Mouse (Mus musculus): ENCODE measurements around the gene Uvssa. TPM values are rescaled to one million over a fixed set of nuclear protein-coding genes. Genes with fewer than 3 reads are reported as not detected.

Uvssa gene
- polyA plus RNA-seq, 1 experiment from 2014 or later = 6.5 TPM

DNA sequence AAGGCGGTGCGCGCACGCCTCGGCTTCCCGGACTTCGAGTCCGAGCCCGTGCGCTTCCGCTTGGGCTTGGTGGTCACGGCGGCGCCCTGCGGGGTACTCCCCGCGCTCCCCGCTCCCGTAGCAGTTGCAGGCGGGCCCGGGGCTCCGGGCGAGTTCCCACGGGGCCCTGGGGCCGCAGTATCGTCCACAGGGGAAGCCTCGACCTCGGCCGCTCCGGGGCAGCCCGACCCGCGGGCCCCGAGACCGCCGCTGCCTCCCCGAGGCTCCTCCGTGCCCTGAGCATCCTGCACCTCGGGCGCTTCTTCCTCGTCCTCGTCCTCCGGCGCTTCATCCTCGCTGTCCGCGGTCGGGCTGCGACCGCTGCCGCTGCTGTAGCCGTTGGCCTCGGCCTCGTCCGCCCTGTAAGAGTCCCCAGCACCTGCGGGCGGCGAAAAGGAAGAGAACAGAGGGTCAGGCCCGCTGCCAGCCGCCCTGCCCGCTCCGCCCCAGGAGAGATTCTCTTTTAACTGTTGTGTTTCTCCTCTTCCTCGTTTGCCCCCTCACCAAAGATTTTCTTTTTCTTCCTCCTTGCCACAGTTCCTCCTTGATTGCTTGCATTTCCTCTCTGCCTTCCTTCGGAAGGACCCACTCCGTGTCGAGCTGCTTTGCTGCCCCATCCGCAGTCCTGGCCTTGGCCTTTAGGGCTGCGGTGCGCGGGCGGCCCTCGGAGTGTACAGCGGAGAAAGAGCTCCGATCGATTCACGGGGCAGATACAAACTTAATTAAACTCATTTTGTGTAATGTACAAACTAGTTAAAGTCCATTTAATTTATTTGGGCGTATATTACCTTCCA, 53.0 kb downstream of the Uvssa start:
- peak overlapping the region; percentile 22 for H3K4me3 ChIP-seq (ENCODE audit: low read depth, low read length)
- no peak for ATAC-seq (ENCODE audit: insufficient read depth, low FRiP score, low TSS enrichment)
- peak overlapping the region; percentile 35 for H3K4me2 ChIP-seq (ENCODE audit: low read depth)
- DNase-seq (ENCODE audit: low spot score) = peak; percentile 34
- H3K9ac ChIP-seq (ENCODE audit: low read length) = no peak overlapping the region
- H3K27ac ChIP-seq (ENCODE audit: low read depth, low read length) = no peak overlapping the region
- H3K36me3 ChIP-seq (ENCODE audit: control insufficient read depth, insufficient read depth, low read length) = no peaks in the 10 kb centered on the region
- H3K4me1 ChIP-seq (ENCODE audit: control insufficient read depth, insufficient read depth, low read length) = peaks cover 17% of the 10 kb centered on the region
- H3K27me3 ChIP-seq (ENCODE audit: control insufficient read depth, insufficient read depth, low read length) = peaks cover 88% of the 10 kb centered on the region
- under 1% methylated on average over 77 of the region's 77 CpGs for WGBS
- no peaks in the 10 kb centered on the region for H3K9me3 ChIP-seq (ENCODE audit: control insufficient read depth, low read length)

DNA sequence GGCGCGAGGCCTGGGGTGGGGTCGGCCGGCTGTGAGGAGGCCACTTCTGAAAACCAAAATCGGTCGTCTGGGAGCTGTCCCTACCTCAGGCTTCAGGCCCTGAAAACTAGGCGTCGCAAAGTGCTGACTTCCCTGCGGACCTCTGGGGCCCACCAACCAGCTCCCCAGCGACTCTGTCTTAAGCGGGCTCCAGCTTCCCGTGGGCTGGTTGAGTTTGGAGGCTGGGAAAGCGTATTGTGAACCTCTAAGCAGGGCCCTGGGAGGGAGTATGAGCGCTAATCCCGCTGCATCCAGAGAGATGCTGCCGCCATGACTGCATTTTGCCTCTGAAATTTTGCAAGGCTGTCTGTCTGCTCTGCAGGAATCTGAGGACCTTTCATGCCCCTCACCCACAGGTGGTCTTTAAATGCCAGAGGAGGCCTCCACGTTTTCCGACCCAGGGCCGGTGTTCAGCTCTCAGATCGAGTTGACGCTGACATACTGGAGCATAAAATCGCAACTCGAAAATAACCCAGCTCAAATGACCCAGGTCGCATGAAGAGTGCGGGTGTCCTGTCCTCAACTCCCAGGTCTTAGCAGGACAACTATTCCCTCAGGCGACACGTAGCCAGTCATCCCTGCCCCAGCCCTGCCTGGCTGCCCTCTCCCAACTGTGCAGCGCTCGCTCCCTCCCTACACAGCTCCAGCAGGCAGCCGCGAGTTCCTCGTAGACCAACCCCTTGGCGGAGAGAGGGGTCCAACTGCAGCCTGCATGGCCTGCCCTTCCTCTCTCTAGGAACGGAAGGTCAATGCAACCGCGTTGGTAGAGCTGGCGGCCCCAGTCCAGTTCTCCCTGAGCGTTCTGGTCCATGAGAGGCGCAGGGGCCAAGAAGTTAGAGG, 53.9 kb downstream of the Uvssa start:
- Histone ChIP-seq H3K4me1 (ENCODE audit: control insufficient read depth, insufficient read depth, low read length) (peaks cover 17% of the 10 kb centered on the region), H3K9ac (ENCODE audit: low read length) (no peak overlapping the region), H3K36me3 (ENCODE audit: control insufficient read depth, insufficient read depth, low read length) (no peaks in the 10 kb centered on the region), H3K9me3 (ENCODE audit: control insufficient read depth, low read length) (no peaks in the 10 kb centered on the region), H3K4me3 (ENCODE audit: low read depth, low read length) (peak overlapping the region; percentile 9; the same call in 1 of the 2 replicates), H3K4me2 (ENCODE audit: low read depth) (no peak overlapping the region), H3K27me3 (ENCODE audit: control insufficient read depth, insufficient read depth, low read length) (peaks cover 97% of the 10 kb centered on the region), H3K27ac (ENCODE audit: low read depth, low read length) (no peak overlapping the region)
- DNase-seq (ENCODE audit: low spot score) (peak; percentile 43), ATAC-seq (ENCODE audit: insufficient read depth, low FRiP score, low TSS enrichment) (no peak)
- under 1% methylated on average over 39 of the region's 39 CpGs for WGBS

DNA sequence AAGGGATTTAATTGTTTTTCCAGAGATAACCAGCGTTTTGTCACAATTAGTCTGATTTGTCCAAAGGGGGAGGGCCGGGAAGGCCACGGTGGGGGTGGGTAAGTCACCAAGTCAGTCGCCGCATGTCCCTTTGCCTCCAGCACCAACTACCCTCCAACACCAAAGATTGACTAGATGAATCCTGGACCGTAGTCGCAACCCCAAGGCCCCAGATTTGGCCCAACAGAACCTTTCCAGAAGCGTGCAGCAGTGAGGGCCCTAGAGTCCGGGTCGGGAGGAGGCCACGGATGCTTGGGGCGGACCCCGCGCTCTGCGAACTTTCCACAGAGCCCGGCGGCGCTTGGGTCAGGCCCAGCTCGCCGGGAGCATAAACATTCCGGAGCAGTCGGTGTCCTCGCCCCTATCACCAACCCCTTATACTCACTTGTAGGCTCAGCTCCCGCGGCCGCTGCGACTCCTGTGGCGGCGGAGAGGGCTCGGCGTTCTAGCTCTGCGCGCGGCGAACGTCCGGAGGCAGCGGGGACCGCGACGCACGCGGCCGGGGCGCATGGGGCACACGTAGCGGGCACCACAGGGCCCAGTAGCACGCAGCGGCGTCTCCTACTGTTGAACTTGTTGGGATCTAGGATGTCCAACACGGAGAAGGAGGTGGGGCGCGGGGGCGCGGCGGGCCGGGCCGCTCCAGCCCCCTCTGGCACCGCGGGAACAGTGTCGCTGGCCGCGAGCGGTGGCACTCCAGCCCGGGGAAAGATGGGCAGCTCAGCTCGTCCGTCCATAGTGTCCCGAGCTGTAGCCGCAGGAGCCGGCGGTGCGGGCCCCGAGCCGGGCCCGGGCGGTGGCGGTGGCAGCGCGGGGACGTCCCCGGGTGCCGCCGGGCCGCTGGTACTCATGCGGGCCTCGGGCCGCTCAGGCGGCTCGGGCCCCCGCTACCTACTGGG, 55.1 kb downstream of the Uvssa start, which contains the start of gene Nkx1-1:
Gene Nkx1-1 (minus strand): TSS at position 776 of the 938 bp plus-strand sequence.
- Histone ChIP-seq H3K4me1 (ENCODE audit: control insufficient read depth, insufficient read depth, low read length) (peaks cover 17% of the 10 kb centered on the region), H3K27ac (ENCODE audit: low read depth, low read length) (0 out of 2 replicates have a peak within 1 kb of the TSS, but pooled peaks have one; percentile 6), H3K36me3 (ENCODE audit: control insufficient read depth, insufficient read depth, low read length) (no peaks in the 10 kb centered on the region), H3K4me3 (ENCODE audit: low read depth, low read length) (peak within 1 kb of the TSS; percentile 15), H3K4me2 (ENCODE audit: low read depth) (peak within 1 kb of the TSS; percentile 22), H3K9ac (ENCODE audit: low read length) (peak within 1 kb of the TSS; percentile 18), H3K27me3 (ENCODE audit: control insufficient read depth, insufficient read depth, low read length) (peaks cover 99% of the 10 kb centered on the region), H3K9me3 (ENCODE audit: control insufficient read depth, low read length) (no peaks in the 10 kb centered on the region)
- under 1% methylated on average over 68 of the region's 90 CpGs for WGBS
- DNase-seq (ENCODE audit: low spot score) (peak; percentile 45), ATAC-seq (ENCODE audit: insufficient read depth, low FRiP score, low TSS enrichment) (no peak)

DNA sequence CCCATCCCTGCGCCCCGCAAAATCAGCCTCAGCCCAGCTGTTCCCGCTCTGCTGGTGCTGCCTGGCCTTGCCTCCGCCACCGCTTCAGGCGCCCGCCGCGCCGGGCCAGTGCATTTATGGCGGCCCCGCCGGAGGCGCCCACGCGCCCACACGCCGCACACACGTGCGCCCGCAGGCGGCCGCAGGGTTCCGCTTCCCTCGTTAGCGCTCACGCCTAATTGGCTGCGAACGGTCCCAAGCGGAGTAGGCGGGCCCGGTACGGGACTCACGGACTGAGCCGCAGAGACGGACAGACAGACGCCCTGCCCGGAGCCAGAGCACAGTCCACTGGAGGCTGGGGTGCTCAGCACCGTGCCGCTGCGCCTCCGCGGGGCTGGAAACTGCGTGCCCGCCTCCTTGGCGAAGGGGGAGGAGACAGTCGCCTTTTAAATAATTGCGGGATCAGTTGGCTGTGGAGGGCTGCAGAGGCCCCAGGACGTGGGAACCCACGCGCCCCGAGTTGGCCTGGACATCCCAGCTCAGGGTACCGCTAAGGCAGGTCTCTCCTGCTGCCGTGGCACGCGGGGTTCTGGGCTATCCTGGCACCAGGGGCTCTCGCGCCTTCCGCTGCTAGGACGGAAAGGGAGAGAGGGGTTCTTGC, 55.9 kb downstream of the Uvssa start:
- H3K9me3 ChIP-seq (ENCODE audit: control insufficient read depth, low read length) = no peaks in the 10 kb centered on the region
- 0 out of 2 replicates have a peak overlapping the region, but pooled peaks have one; percentile 6 for H3K27ac ChIP-seq (ENCODE audit: low read depth, low read length)
- H3K9ac ChIP-seq (ENCODE audit: low read length) = peak overlapping the region; percentile 18
- ATAC-seq (ENCODE audit: insufficient read depth, low FRiP score, low TSS enrichment) (no peak), DNase-seq (ENCODE audit: low spot score) (peak; percentile 41)
- H3K4me2 ChIP-seq (ENCODE audit: low read depth) = peak overlapping the region; percentile 22
- H3K36me3 ChIP-seq (ENCODE audit: control insufficient read depth, insufficient read depth, low read length) = no peaks in the 10 kb centered on the region
- peak overlapping the region; percentile 15 for H3K4me3 ChIP-seq (ENCODE audit: low read depth, low read length)
- under 1% methylated on average over 54 of the region's 60 CpGs for WGBS
- peaks cover 98% of the 10 kb centered on the region for H3K27me3 ChIP-seq (ENCODE audit: control insufficient read depth, insufficient read depth, low read length)
- peaks cover 17% of the 10 kb centered on the region for H3K4me1 ChIP-seq (ENCODE audit: control insufficient read depth, insufficient read depth, low read length)

DNA sequence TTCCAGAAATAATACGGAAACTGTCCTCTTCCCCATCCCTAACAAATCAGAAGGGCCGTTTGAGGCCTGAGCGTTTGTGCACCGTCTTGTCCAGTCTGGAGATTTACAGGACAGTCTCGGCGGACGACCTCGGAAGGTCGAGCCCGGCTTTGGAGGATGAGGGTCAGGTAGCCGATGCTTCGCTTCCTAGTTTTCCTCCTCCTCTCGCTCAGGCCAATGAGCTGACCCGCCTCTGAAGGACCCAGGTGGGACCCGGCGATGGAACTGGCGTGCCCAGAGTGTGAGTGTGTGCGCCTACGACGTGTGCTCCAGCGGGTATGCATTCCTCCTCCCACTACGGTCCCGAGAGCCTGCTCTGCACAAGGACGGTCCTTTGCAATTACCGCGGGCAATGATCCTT, 56.8 kb downstream of the Uvssa start:
- DNase-seq (ENCODE audit: low spot score) (peak; percentile 15), ATAC-seq (ENCODE audit: insufficient read depth, low FRiP score, low TSS enrichment) (no peak)
- peaks cover 17% of the 10 kb centered on the region for H3K4me1 ChIP-seq (ENCODE audit: control insufficient read depth, insufficient read depth, low read length)

DNA sequence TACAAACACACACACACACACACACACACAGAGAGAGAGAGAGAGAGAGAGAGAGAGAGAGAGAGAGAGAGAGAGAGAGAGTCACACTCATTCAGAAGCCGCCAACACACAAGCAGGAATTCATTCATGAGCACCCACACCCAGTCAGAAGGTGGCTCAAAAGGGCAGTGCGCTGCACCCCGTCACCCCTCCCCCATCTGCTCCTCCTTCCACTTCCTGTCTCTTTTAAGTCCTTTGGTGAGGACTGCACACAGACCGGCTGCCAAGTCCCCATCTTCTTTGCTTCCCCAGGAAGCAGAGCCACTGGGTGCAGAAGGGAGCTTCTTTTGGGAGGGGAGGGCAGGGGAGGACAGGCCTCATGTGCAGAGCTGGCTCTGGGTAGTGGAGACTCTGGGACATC, 57.6 kb downstream of the Uvssa start:
- H3K4me1 ChIP-seq (ENCODE audit: control insufficient read depth, insufficient read depth, low read length) = peaks cover 11% of the 10 kb centered on the region

More for the DNA sequence above, 56.8 kb downstream of the Uvssa start:
- H3K9me3 ChIP-seq (ENCODE audit: control insufficient read depth, low read length) = no peaks in the 10 kb centered on the region
- H3K36me3 ChIP-seq (ENCODE audit: control insufficient read depth, insufficient read depth, low read length) = no peaks in the 10 kb centered on the region
- H3K4me3 ChIP-seq (ENCODE audit: low read depth, low read length) = no peak overlapping the region
- no peak overlapping the region for H3K27ac ChIP-seq (ENCODE audit: low read depth, low read length)
- no peak overlapping the region for H3K4me2 ChIP-seq (ENCODE audit: low read depth)
- H3K9ac ChIP-seq (ENCODE audit: low read length) = no peak overlapping the region
- 1% methylated on average over 26 of the region's 26 CpGs for WGBS
- peaks cover 91% of the 10 kb centered on the region for H3K27me3 ChIP-seq (ENCODE audit: control insufficient read depth, insufficient read depth, low read length)

DNA sequence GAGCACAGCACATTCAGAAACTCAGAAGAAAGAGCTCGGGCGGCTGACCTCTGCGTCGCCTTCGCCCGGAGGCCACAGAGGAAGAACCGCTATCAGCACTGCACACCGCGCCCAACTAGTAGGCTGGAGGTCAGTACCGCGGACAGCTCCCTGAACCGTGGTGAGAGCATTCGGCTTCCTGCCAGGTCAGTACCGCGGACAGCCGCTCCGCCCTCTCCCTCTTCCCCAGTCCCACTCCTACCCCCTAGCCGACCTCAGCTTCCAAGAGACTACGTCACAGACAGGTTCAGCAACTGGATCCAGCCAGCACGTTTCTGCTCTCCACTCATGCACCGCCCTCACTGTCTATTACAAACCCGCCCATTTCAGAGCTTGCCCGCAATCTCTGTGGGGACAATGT, 59.9 kb downstream of the Uvssa start:
- 2% methylated on average over 23 of the region's 23 CpGs for WGBS
- DNase-seq (ENCODE audit: low spot score) (peak; percentile 88), ATAC-seq (ENCODE audit: insufficient read depth, low FRiP score, low TSS enrichment) (peak; percentile 45; the same call in 1 of the 2 replicates)
- peaks cover 68% of the 10 kb centered on the region for H3K27me3 ChIP-seq (ENCODE audit: control insufficient read depth, insufficient read depth, low read length)
- no peak overlapping the region for H3K4me2 ChIP-seq (ENCODE audit: low read depth)
- peaks cover 12% of the 10 kb centered on the region for H3K4me1 ChIP-seq (ENCODE audit: control insufficient read depth, insufficient read depth, low read length)
- no peaks in the 10 kb centered on the region for H3K9me3 ChIP-seq (ENCODE audit: control insufficient read depth, low read length)
- no peak overlapping the region for H3K4me3 ChIP-seq (ENCODE audit: low read depth, low read length)
- H3K27ac ChIP-seq (ENCODE audit: low read depth, low read length) = no peak overlapping the region
- no peak overlapping the region for H3K9ac ChIP-seq (ENCODE audit: low read length)
- H3K36me3 ChIP-seq (ENCODE audit: control insufficient read depth, insufficient read depth, low read length) = no peaks in the 10 kb centered on the region

More for the DNA sequence above, 57.6 kb downstream of the Uvssa start:
- peaks cover 83% of the 10 kb centered on the region for H3K27me3 ChIP-seq (ENCODE audit: control insufficient read depth, insufficient read depth, low read length)
- ATAC-seq (ENCODE audit: insufficient read depth, low FRiP score, low TSS enrichment) (no peak), DNase-seq (ENCODE audit: low spot score) (no peak)
- no peak overlapping the region for H3K4me3 ChIP-seq (ENCODE audit: low read depth, low read length)
- H3K9ac ChIP-seq (ENCODE audit: low read length) = no peak overlapping the region
- WGBS = 0% methylated on average over 4 of the region's 4 CpGs
- H3K27ac ChIP-seq (ENCODE audit: low read depth, low read length) = no peak overlapping the region
- H3K36me3 ChIP-seq (ENCODE audit: control insufficient read depth, insufficient read depth, low read length) = no peaks in the 10 kb centered on the region
- H3K9me3 ChIP-seq (ENCODE audit: control insufficient read depth, low read length) = no peaks in the 10 kb centered on the region
- no peak overlapping the region for H3K4me2 ChIP-seq (ENCODE audit: low read depth)
